8 mouse cellular contexts compared by ENCODE assay signal in genomic region chr15:77832458-77832904, GRCm38 (mm10). TPM values are rescaled to one million over a fixed set of nuclear protein-coding genes. Genes with fewer than 3 reads are reported as not detected.
A peak's percentile ranks its signal among the peaks of the same experiment; 100 is the strongest.
DNase-seq lines count a peak whose midpoint lies in the region; ATAC-seq and TF ChIP-seq lines count a peak whose summit lies in the region.

No protein-coding gene starts in this region.

- H3K4me2 ChIP-seq in limb, embryonic 12.5 days, result no peak overlapping the region
- H3K4me2 ChIP-seq in liver, embryonic 11.5 days, result 0 out of 2 replicates have a peak overlapping the region, but pooled peaks have one; percentile 6
- no peak overlapping the region for H3K4me2 ChIP-seq in stomach, postnatal 0 days (replicated peaks; ENCODE audit: low read depth)

- no peaks in the 10 kb centered on the region for H3K27me3 ChIP-seq in limb, embryonic 12.5 days
- no peaks in the 10 kb centered on the region for H3K27me3 ChIP-seq in limb, embryonic 10.5 days (ENCODE audit: low read depth, poor library complexity, severe bottlenecking)
- no peaks in the 10 kb centered on the region for H3K27me3 ChIP-seq in liver, embryonic 11.5 days (replicated peaks; ENCODE audit: control insufficient read depth, insufficient read depth, low read length)
- no peaks in the 10 kb centered on the region for H3K27me3 ChIP-seq in stomach, postnatal 0 days (ENCODE audit: control insufficient read depth, insufficient read depth, low read length)

- peaks cover 18% of the 10 kb centered on the region; the same call in 1 of the 2 replicates for H3K36me3 ChIP-seq in limb, embryonic 12.5 days
- peaks cover 27% of the 10 kb centered on the region for H3K36me3 ChIP-seq in limb, embryonic 10.5 days
- H3K36me3 ChIP-seq in liver, embryonic 11.5 days (ENCODE audit: control insufficient read depth, insufficient read depth, low read length), result peaks cover 6% of the 10 kb centered on the region; the same call in 1 of the 2 replicates
- 0 out of 2 replicates have a peak, but pooled peaks cover 3% of the 10 kb centered on the region for H3K36me3 ChIP-seq in stomach, postnatal 0 days (ENCODE audit: control insufficient read depth, insufficient read depth, low read length)

- H3K9me3 ChIP-seq in limb, embryonic 12.5 days, result no peaks in the 10 kb centered on the region
- H3K9me3 ChIP-seq in limb, embryonic 10.5 days (replicated peaks), result no peaks in the 10 kb centered on the region
- no peaks in the 10 kb centered on the region for H3K9me3 ChIP-seq in liver, embryonic 11.5 days (ENCODE audit: control insufficient read depth, low read length)
- H3K9me3 ChIP-seq in stomach, postnatal 0 days (ENCODE audit: control insufficient read depth, low read length), result no peaks in the 10 kb centered on the region

- TF ChIP-seq POLR2A in bone marrow, adult 2 months (IDR thresholded peaks at IDR 0.05; ENCODE audit: borderline replicate concordance, control insufficient read depth, low read depth, low read length), result no peak

- H3K27ac ChIP-seq in limb, embryonic 12.5 days, result no peak overlapping the region
- no peak overlapping the region for H3K27ac ChIP-seq in limb, embryonic 10.5 days
- peak overlapping the region; percentile 77 for H3K27ac ChIP-seq in bone marrow, adult 2 months (ENCODE audit: control insufficient read depth, insufficient read depth, low read depth, low read length, poor library complexity)
- H3K27ac ChIP-seq in liver, embryonic 11.5 days (ENCODE audit: low read depth, low read length), result peak overlapping the region; percentile 28; the same call in 1 of the 2 replicates
- peak overlapping the region; percentile 84 for H3K27ac ChIP-seq in stomach, postnatal 0 days (replicated peaks)

- peak overlapping the region; percentile 9; the same call in 1 of the 2 replicates for H3K9ac ChIP-seq in limb, embryonic 12.5 days (replicated peaks)
- H3K9ac ChIP-seq in liver, embryonic 11.5 days (ENCODE audit: low read depth, low read length), result no peak overlapping the region
- no peak overlapping the region for H3K9ac ChIP-seq in stomach, postnatal 0 days (ENCODE audit: low read length)

- TF ChIP-seq EP300 in stomach, postnatal 0 days (optimal IDR thresholded peaks at IDR 0.05), result no peak

- WGBS in limb, embryonic 12.5 days, result 71% methylated on average over 7 of the region's 7 CpGs
- 73% methylated on average over 7 of the region's 7 CpGs for WGBS in limb, embryonic 10.5 days
- 29% methylated on average over 7 of the region's 7 CpGs for WGBS in bone marrow, adult 2 months
- 74% methylated on average over 7 of the region's 7 CpGs for WGBS in liver, embryonic 11.5 days
- WGBS in stomach, postnatal 0 days, result 46% methylated on average over 7 of the region's 7 CpGs

- TF ChIP-seq CTCF in bone marrow, adult 2 months (IDR thresholded peaks at IDR 0.05; ENCODE audit: control insufficient read depth, insufficient read depth, low read length), result no peak
- no peak for TF ChIP-seq CTCF in stomach, postnatal 0 days (IDR thresholded peaks at IDR 0.05; ENCODE audit: low read depth)

- H3K4me1 ChIP-seq in limb, embryonic 12.5 days (replicated peaks), result peaks cover 68% of the 10 kb centered on the region
- peaks cover 54% of the 10 kb centered on the region for H3K4me1 ChIP-seq in limb, embryonic 10.5 days
- peaks cover 36% of the 10 kb centered on the region for H3K4me1 ChIP-seq in bone marrow, adult 2 months (ENCODE audit: control insufficient read depth, insufficient read depth, low read length)
- peaks cover 89% of the 10 kb centered on the region for H3K4me1 ChIP-seq in liver, embryonic 11.5 days (replicated peaks; ENCODE audit: control insufficient read depth, insufficient read depth, low read length)
- peaks cover 45% of the 10 kb centered on the region for H3K4me1 ChIP-seq in stomach, postnatal 0 days (replicated peaks; ENCODE audit: control insufficient read depth, insufficient read depth)

- no peak for ATAC-seq in limb, embryonic 12.5 days (ENCODE audit: insufficient number of reproducible peaks, insufficient read depth, low FRiP score, low TSS enrichment, low read depth)
- ATAC-seq in liver, embryonic 11.5 days (replicated peaks; ENCODE audit: low FRiP score), result no peak
- peak; percentile 71 for ATAC-seq in stomach, postnatal 0 days (ENCODE audit: low FRiP score, low TSS enrichment)

- no peak overlapping the region for H3K4me3 ChIP-seq in limb, embryonic 12.5 days (replicated peaks)
- no peak overlapping the region for H3K4me3 ChIP-seq in limb, embryonic 10.5 days
- H3K4me3 ChIP-seq in bone marrow, adult 2 months (replicated peaks; ENCODE audit: control insufficient read depth, low read depth, low read length), result peak overlapping the region; percentile 20
- no peak overlapping the region for H3K4me3 ChIP-seq in liver, embryonic 11.5 days (ENCODE audit: low read depth, low read length)
- no peak overlapping the region for H3K4me3 ChIP-seq in stomach, postnatal 0 days (ENCODE audit: low read depth, low read length)

- no peak for DNase-seq in limb, embryonic 10.5 days (ENCODE audit: low spot score)
- no peak for DNase-seq in liver, embryonic 11.5 days (ENCODE audit: low spot score)
- peak; percentile 59 for DNase-seq in stomach, postnatal 0 days (ENCODE audit: low spot score)
- DNase-seq in ovary, postnatal 36 days (ENCODE audit: low spot score), result no peak
- no peak for DNase-seq in right cerebral cortex, postnatal 14 days
- DNase-seq in frontal cortex, adult 2 months (ENCODE audit: extremely low spot score in 1 of 2, low spot score in 1 of 2), result no peak

RNA-seq across cellular contexts. Expression of gene Myh9, which starts 9.5 kb away (rescaled TPM):
- polyA plus RNA-seq in limb, embryonic 12.5 days (2016; fragmentation: Nextera tagmentation; extraction: Ambion mirVana), result 40.0 and 43.1 TPM in 2 replicates
- 30.6 and 39.2 TPM in 2 replicates for polyA plus RNA-seq in limb, embryonic 10.5 days (2016; fragmentation: Nextera tagmentation; extraction: Ambion mirVana)
- 264 and 399 TPM in 2 replicates for polyA plus RNA-seq in bone marrow, adult 2 months (2011; ENCODE audit: insufficient read depth, insufficient read length, low replicate concordance, missing spikeins)
- polyA plus RNA-seq in liver, embryonic 11.5 days (2014; fragmentation: Nextera tagmentation; extraction: Ambion mirVana), result 49.8 and 53.0 TPM in 2 replicates
- 27.9 and 32.9 TPM in 2 replicates for polyA plus RNA-seq in stomach, postnatal 0 days (2015; fragmentation: Nextera tagmentation; extraction: Ambion mirVana)
- 34.4 and 38.7 TPM in 2 replicates for polyA plus RNA-seq in frontal cortex, adult 2 months (2012; rRNA removed)

Comparison
In these comparisons a context has a peak if more than half of its experiments do, and no peak if none do; other contexts are left out.
1. H3K27ac ChIP-seq: peak in bone marrow, adult 2 months (single experiment), liver, embryonic 11.5 days (single experiment) and stomach, postnatal 0 days (single experiment); none in limb, embryonic 12.5 days (single experiment) and limb, embryonic 10.5 days (single experiment).